Mouse (Mus musculus) ES-Bruce4 (cell line): ENCODE measurements around the gene Rheb. TPM values are rescaled to one million over a fixed set of nuclear protein-coding genes. Genes with fewer than 3 reads are reported as not detected.

Experiments used
- H3K27ac ChIP-seq: 2 replicates; pipeline ENCODE4 v1.5.1; 2012; ENCODE audit warnings: low read length, inconsistent platforms; ENCODE audit not compliant: insufficient read depth
- H3K27me3 ChIP-seq: 2 replicates; pipeline ENCODE4 v1.6.1; 2012; ENCODE audit warnings: mild to moderate bottlenecking, low read length, inconsistent platforms; ENCODE audit not compliant: control insufficient read depth, poor library complexity, insufficient read depth, severe bottlenecking
- H3K36me3 ChIP-seq: 2 replicates; pipeline ENCODE4 v1.6.1; 2012; ENCODE audit warnings: inconsistent platforms, mild to moderate bottlenecking, low read length, moderate library complexity; ENCODE audit not compliant: control insufficient read depth, poor library complexity, insufficient read depth, severe bottlenecking
- H3K4me1 ChIP-seq: one replicate; pipeline ENCODE4 v1.8.1; 2011; ENCODE audit warnings: low read length; ENCODE audit not compliant: control insufficient read depth, insufficient read depth
- H3K4me3 ChIP-seq: 2 replicates; pipeline ENCODE4 v1.5.1; 2011; ENCODE audit warnings: low read depth, mild to moderate bottlenecking, low read length
- H3K9ac ChIP-seq: 2 replicates; pipeline ENCODE4 v1.6.1; 2012; ENCODE audit warnings: low read depth, mild to moderate bottlenecking, inconsistent platforms; ENCODE audit not compliant: poor library complexity, severe bottlenecking
- H3K9me3 ChIP-seq: replicated peaks from 2 replicates; pipeline ENCODE4 v1.6.1; 2012; ENCODE audit warnings: mild to moderate bottlenecking, low read length, inconsistent platforms; ENCODE audit not compliant: control insufficient read depth, poor library complexity, insufficient read depth, severe bottlenecking
- CTCF ChIP-seq: IDR thresholded peaks from one replicate; pipeline ENCODE4 v1.8.1; 2011; ENCODE audit warnings: low read depth, low read length
- EP300 ChIP-seq: IDR thresholded peaks from 2 replicates; pipeline ENCODE4 v1.6.1; 2011; ENCODE audit warnings: low read depth, low read length; ENCODE audit not compliant: insufficient read depth
- POLR2A ChIP-seq: IDR thresholded peaks from one replicate; pipeline ENCODE4 v1.8.1; 2011; ENCODE audit warnings: low read length; ENCODE audit not compliant: insufficient read depth
- polyA plus RNA-seq: library from polyadenylated mRNA; stranded (reverse); fragments of >200 nt; gene quantifications from 2 replicates; pipeline ENCODE4 v1.2.4, GENCODE M21; 2011; ENCODE audit warnings: low read depth; ENCODE audit not compliant: missing spikeins, insufficient read depth, insufficient read length

Gene Rheb
- polyA plus RNA-seq, 1 experiment = 112 TPM

GRCm38 (mm10) chr5:24876653-24877052 lies 34.2 kb upstream of the Rheb start:
- no peak overlapping the region for H3K4me3 ChIP-seq
- H3K27me3 ChIP-seq = no peaks in the 10 kb centered on the region
- no peaks in the 10 kb centered on the region for H3K36me3 ChIP-seq
- H3K4me1 ChIP-seq = no peaks in the 10 kb centered on the region
- no peak for TF ChIP-seq EP300
- TF ChIP-seq POLR2A = no peak
- H3K9me3 ChIP-seq = no peaks in the 10 kb centered on the region
- no peak overlapping the region for H3K9ac ChIP-seq
- H3K27ac ChIP-seq = no peak overlapping the region

GRCm38 (mm10) chr5:24874111-24874510 lies 31.7 kb upstream of the Rheb start:
- H3K27me3 ChIP-seq = no peaks in the 10 kb centered on the region
- no peaks in the 10 kb centered on the region for H3K4me1 ChIP-seq
- no peaks in the 10 kb centered on the region for H3K36me3 ChIP-seq
- TF ChIP-seq CTCF (no peak), POLR2A (no peak), EP300 (no peak)
- H3K9ac ChIP-seq = no peak overlapping the region
- H3K27ac ChIP-seq = no peak overlapping the region
- H3K9me3 ChIP-seq = no peaks in the 10 kb centered on the region
- no peak overlapping the region for H3K4me3 ChIP-seq

DNA sequence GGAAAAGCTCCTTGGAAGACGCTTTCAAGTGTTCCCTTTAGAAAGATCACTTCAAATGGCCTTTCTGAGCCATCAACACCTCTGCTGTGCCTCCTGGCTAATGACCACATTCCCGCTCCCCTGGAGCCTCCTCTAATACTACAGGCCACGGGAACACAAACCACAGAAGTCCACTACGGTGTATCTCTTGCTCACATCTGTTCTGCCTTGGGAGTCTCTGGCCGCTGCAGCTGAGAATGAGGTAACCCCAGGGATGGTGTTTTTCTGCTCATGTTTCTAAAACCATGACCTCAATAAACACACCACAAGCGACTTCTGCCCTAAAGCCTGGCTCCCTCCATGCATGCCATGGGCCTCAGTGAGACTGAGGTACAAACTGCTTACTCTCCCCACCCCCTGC lies 30.8 kb upstream of the Rheb start:
- no peak overlapping the region for H3K4me3 ChIP-seq
- H3K9me3 ChIP-seq = no peaks in the 10 kb centered on the region
- no peaks in the 10 kb centered on the region for H3K36me3 ChIP-seq
- no peaks in the 10 kb centered on the region for H3K4me1 ChIP-seq
- no peak overlapping the region for H3K27ac ChIP-seq
- H3K9ac ChIP-seq = no peak overlapping the region
- TF ChIP-seq POLR2A (no peak), CTCF (no peak), EP300 (no peak)
- H3K27me3 ChIP-seq = no peaks in the 10 kb centered on the region

GRCm38 (mm10) chr5:24871276-24871675 lies 28.9 kb upstream of the Rheb start:
- H3K9ac ChIP-seq = no peak overlapping the region
- no peaks in the 10 kb centered on the region for H3K4me1 ChIP-seq
- no peaks in the 10 kb centered on the region for H3K27me3 ChIP-seq
- no peak overlapping the region for H3K27ac ChIP-seq
- TF ChIP-seq POLR2A (no peak), EP300 (no peak), CTCF (no peak)
- no peaks in the 10 kb centered on the region for H3K36me3 ChIP-seq
- H3K4me3 ChIP-seq = no peak overlapping the region
- H3K9me3 ChIP-seq = no peaks in the 10 kb centered on the region

GRCm38 (mm10) chr5:24869796-24870289 lies 27.4 kb upstream of the Rheb start:
- Histone ChIP-seq H3K9me3 (no peaks in the 10 kb centered on the region), H3K27ac (no peak overlapping the region), H3K4me3 (no peak overlapping the region), H3K36me3 (no peaks in the 10 kb centered on the region), H3K27me3 (no peaks in the 10 kb centered on the region), H3K4me1 (no peaks in the 10 kb centered on the region), H3K9ac (no peak overlapping the region)
- TF ChIP-seq POLR2A = no peak
- TF ChIP-seq EP300 = no peak
- no peak for TF ChIP-seq CTCF

DNA sequence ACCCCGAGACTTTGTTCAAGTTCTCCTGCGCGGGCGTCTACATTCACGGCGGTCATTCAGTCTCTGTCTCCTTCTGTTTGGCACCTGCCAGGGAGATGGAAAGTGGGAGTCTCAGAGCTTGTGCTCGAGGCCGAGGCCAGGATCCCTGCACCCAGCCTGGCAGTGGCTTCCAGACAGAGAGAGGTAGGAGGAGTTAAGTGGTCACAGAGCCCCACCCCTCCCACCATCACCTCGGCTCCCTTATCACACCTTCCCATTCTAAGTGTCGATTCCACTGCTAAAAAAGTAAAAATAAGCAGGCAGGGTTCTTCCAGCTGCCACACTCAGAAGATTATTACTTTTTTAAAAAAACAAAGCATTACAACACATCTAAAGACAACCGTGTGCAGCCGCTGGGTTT lies 21.4 kb upstream of the Rheb start:
- Histone ChIP-seq H3K36me3 (no peaks in the 10 kb centered on the region), H3K27me3 (no peaks in the 10 kb centered on the region), H3K9me3 (no peaks in the 10 kb centered on the region), H3K4me3 (no peak overlapping the region), H3K4me1 (no peaks in the 10 kb centered on the region), H3K9ac (no peak overlapping the region), H3K27ac (no peak overlapping the region)
- no peak for TF ChIP-seq EP300
- TF ChIP-seq POLR2A = no peak
- TF ChIP-seq CTCF = no peak
